Mouse (Mus musculus): Measurements from ENCODE around the gene P2rx3.

DNA sequence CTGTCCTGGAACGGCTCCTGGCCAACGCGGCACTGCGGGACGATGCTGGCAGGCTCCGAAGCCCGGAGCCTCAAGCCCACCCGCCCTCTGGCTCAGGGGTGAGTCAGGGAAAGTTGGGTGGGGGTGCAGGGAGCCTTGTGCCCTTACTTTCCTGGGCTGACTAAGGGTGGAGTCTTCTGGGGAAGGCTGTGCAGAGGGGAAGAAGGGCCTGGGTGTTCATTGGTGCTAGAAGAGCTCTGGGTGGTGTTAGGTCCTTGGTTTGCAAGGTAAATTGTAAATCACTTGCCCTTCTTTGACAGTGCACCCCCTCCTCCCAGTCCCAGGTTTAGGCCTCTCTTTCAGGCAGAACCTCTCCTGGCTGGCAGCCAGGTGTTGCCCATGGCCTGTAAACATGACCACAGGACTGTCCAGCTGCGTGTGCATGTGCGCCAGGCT is 23.9 kb upstream of the P2rx3 start:
- TF ChIP-seq EP300 (IDR thresholded peaks at IDR 0.05; ENCODE audit: low read length) = no peak
- no peak for TF ChIP-seq MAFK (IDR thresholded peaks at IDR 0.05; ENCODE audit: insufficient replicate concordance, low read length)
- TF ChIP-seq POLR2A (IDR thresholded peaks at IDR 0.05; ENCODE audit: low read depth, low read length) = no peak
- no peak for TF ChIP-seq CTCF (conservative IDR thresholded peaks at IDR 0.05 in 1 of 2, IDR thresholded peaks at IDR 0.05 in 1 of 2; ENCODE audit: low read depth in 2 of 2, low read length in 2 of 2)
- TF ChIP-seq SMC3 (IDR thresholded peaks at IDR 0.05; ENCODE audit: low read depth, low read length) = no peak
- no peak for TF ChIP-seq E2F4 (IDR thresholded peaks at IDR 0.05; ENCODE audit: insufficient replicate concordance, low read depth, low read length)
- no peak for TF ChIP-seq JUND (conservative IDR thresholded peaks at IDR 0.05; ENCODE audit: low read depth, low read length)
- TF ChIP-seq CHD2 (IDR thresholded peaks at IDR 0.05; ENCODE audit: low read length) = no peak
- TF ChIP-seq TCF12 (IDR thresholded peaks at IDR 0.05; ENCODE audit: low read depth, low read length) = no peak
